Mouse (Mus musculus) lung, postnatal 0 days (tissue): ENCODE measurements around the gene 4933428M09Rik. TPM values are rescaled to one million over a fixed set of nuclear protein-coding genes. Genes with fewer than 3 reads are reported as not detected.

ENCODE experiments used
- ATAC-seq: fragments of 200-750 bp; cut with Nextera tagmentation; 2 replicates; pipeline ENCODE4 v1.8.0; 2017; ENCODE audit warnings: moderate library complexity
- DNase-seq: peaks from one replicate; pipeline ENCODE4 v3.0.0-alpha.2; 2016; ENCODE audit warnings: low spot score
- H3K27ac ChIP-seq: fragments of 300-500 bp; sonication (generic); 2 replicates; pipeline ENCODE4 v1.5.1; 2014; ENCODE audit warnings: antibody characterized with exemption, mild to moderate bottlenecking, low read length, mixed read lengths
- H3K27me3 ChIP-seq: fragments of 300-500 bp; sonication (generic); replicated peaks from 2 replicates; pipeline ENCODE4 v1.6.1; 2014; ENCODE audit warnings: low read length, mixed read lengths; ENCODE audit not compliant: insufficient read depth
- H3K36me3 ChIP-seq: fragments of 300-500 bp; sonication (generic); 2 replicates; pipeline ENCODE4 v1.6.1; 2014; ENCODE audit warnings: low read length, mixed read lengths; ENCODE audit not compliant: insufficient read depth
- H3K4me1 ChIP-seq: fragments of 300-500 bp; sonication (generic); 2 replicates; pipeline ENCODE4 v1.6.1; 2014; ENCODE audit warnings: antibody characterized with exemption, low read depth, low read length, mixed read lengths; ENCODE audit not compliant: insufficient read depth
- H3K4me2 ChIP-seq: fragments of 300-500 bp; sonication (generic); replicated peaks from 2 replicates; pipeline ENCODE4 v1.6.1; 2014; ENCODE audit warnings: low read depth, mild to moderate bottlenecking, low read length, moderate library complexity, mixed read lengths
- H3K4me3 ChIP-seq: fragments of 300-500 bp; sonication (generic); 2 replicates; pipeline ENCODE4 v1.5.1; 2014; ENCODE audit warnings: low read depth, low read length
- H3K9ac ChIP-seq: fragments of 300-500 bp; sonication (generic); replicated peaks from 2 replicates; pipeline ENCODE4 v1.6.1; 2014; ENCODE audit warnings: low read depth, mild to moderate bottlenecking
- H3K9me3 ChIP-seq: fragments of 300-500 bp; sonication (generic); 2 replicates; pipeline ENCODE4 v1.6.1; 2016; ENCODE audit warnings: low read length, mixed read lengths
- CTCF ChIP-seq: IDR thresholded peaks from 2 replicates; pipeline ENCODE4 v1.5.1; 2016; ENCODE audit warnings: antibody characterized with exemption, mild to moderate bottlenecking
- EP300 ChIP-seq: IDR thresholded peaks from 2 replicates; pipeline ENCODE4 v1.6.1; 2016; ENCODE audit warnings: antibody characterized with exemption, mild to moderate bottlenecking, control low read depth
- WGBS: fragments of 180-500 bp; shearing (Covaris S2); extraction: QIAGEN DNeasy Blood & Tissue Kit; methylation state at CpG from one replicate; pipeline ENCODE4 v1.1.7; 2014; 5-methylcytosine and 5-hydroxymethylcytosine counted together
- polyA plus RNA-seq: library from polyadenylated mRNA; unstranded; fragments of >200 nt; fragmentation: Nextera tagmentation; extraction: Ambion mirVana; gene quantifications from 2 replicates; pipeline ENCODE4 v1.2.1, GENCODE M21; 2015

Gene 4933428M09Rik
- polyA plus RNA-seq, 1 experiment from 2014 or later, result not detected

- H3K27ac ChIP-seq, result no peak overlapping the region
These were observed 42.9 kb downstream of the 4933428M09Rik start for GRCm38 (mm10) chrX:139221893-139222292.

More at GRCm38 (mm10) chrX:139221893-139222292, 42.9 kb downstream of the 4933428M09Rik start:
- Histone ChIP-seq H3K4me3 (no peak overlapping the region), H3K27me3 (no peaks in the 10 kb centered on the region), H3K4me1 (no peaks in the 10 kb centered on the region), H3K9me3 (no peaks in the 10 kb centered on the region), H3K4me2 (no peak overlapping the region), H3K36me3 (no peaks in the 10 kb centered on the region), H3K9ac (no peak overlapping the region)
- no peak for TF ChIP-seq CTCF
- TF ChIP-seq EP300, result no peak
- whole genome bisulfite sequencing, result 69% methylated on average over 3 of the region's 3 CpGs
- DNase-seq (no peak), ATAC-seq (no peak)

Other genes starting within 250 kb of the 4933428M09Rik start
- gene Serpina7, start 94.0 kb upstream of the 4933428M09Rik start, polyA plus RNA-seq, result 0.88 and 1.5 TPM in 2 replicates
- not detected in 2 replicates for gene 4930513O06Rik, start 93.0 kb upstream of the 4933428M09Rik start, polyA plus RNA-seq
- 14.6 and 17.2 TPM in 2 replicates for gene Mum1l1, start 30.8 kb downstream of the 4933428M09Rik start, polyA plus RNA-seq
- gene Trap1a, start 154.5 kb downstream of the 4933428M09Rik start, polyA plus RNA-seq, result 0.13 TPM in 1 of 2 replicates, not detected in the other